Mouse (Mus musculus) liver, postnatal 0 days (tissue): Measurements from ENCODE around the gene Zfp658.

Experiments used
- CTCF ChIP-seq: sonication (generic); IDR thresholded peaks from 2 replicates; pipeline ENCODE4 v1.5.1; 2016; ENCODE audit warnings: antibody characterized with exemption, low read depth
- EP300 ChIP-seq: IDR thresholded peaks from 2 replicates; pipeline ENCODE4 v1.6.1; 2016; ENCODE audit warnings: antibody characterized with exemption, low read depth, mild to moderate bottlenecking

GRCm38 (mm10) chr7:43608316-43608824 is 46.3 kb downstream of the Zfp658 start:
- no peak for TF ChIP-seq EP300
- TF ChIP-seq CTCF = no peak
